Mouse (Mus musculus): ENCODE data around the gene Tk1.
"Not testable (repeated sequence)": the region's sequence is repeated elsewhere in the genome, so short reads cannot be mapped to it uniquely, and the experiment has no call there.

Gene Tk1

DNA sequence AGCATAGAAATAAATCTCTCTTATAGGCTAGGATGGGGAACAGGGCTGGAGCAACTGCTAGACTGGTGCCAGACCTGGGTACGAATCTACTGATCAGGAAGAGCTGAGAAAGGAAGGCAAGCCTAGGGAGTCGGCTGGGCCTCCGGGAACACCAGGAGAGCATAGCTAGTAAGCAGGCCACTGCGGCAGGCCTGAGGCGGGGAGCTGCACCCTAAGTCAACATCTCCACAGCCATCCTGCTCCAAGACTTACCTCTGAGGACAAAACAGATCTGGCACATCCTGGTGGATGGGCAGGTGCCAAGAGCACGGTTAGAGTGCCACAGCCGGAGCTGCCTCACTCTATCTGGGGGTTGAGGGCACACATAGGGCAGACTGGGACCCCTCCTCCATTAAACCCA is 5.7 kb downstream of the Tk1 start:
- no peak for DNase-seq

DNA sequence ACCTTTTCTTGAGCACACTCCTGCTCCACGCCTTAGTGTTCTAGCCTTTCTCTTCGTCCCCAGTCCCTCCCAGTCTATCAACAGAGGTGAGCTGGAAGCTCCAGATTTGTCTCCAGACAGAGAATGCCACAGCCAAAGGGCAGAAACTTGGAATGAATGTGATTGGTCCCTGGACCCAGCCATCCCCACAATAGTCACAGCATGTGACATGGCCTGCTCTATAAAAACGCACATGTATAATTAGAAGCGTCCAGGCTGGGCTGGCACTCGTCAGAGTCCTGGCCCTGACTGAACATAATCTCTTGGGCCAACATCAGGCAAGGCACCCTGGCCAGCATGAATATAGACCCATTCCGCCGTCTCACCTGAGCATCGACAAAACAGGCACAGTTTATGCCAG is 6.8 kb downstream of the Tk1 start:
- no peak for DNase-seq

DNA sequence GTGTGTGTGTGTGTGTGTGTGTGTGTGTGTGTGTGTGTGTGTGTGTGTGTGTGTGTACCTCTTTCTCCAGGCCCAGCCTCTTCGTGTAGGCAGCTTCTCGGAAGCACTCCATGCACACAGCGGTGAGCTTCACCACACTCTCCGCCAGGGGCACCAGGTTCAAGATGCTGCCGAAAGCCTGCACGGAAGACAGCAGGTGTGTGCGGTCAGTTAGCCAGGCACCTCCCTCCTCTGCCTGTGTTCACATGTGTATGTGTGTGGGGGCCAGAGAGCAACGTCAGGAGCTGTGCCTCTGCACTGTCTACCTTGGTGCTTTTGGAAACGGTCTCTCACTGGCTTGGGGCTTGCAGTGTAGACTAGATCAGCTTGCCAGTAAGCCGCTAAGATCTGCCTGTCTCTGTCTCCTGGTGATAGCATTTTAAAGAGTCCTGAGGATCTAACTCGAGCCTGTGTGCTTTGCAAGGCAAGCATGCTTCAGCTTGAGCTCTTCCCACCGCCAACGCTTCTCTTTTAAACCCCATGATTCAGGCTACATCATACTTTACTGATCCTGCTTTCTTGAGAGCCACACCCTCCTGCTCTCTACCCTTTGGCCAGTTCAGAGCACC is 9.4 kb downstream of the Tk1 start:
- DNase-seq: no peak

DNA sequence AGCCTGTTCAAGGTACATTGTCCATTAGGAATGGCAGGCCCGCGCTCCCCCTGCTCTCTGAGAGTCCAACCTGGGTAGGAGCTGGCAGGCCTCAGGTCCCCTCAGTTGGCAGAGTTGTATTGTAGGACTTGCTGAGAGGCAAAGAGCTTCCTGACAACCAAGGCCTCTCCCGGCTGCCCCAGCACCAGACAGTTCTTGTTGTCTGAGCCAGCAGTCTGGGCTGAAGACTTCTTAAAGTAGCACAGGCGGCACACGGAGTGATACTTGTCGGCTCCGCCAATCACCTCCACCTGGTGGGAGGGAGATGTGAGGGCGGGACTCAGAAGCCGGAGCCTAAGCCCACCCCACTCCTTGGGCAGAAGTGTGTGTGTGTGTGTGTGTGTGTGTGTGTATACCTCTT is 10.0 kb downstream of the Tk1 start:
- DNase-seq: not testable (repeated sequence)

DNA sequence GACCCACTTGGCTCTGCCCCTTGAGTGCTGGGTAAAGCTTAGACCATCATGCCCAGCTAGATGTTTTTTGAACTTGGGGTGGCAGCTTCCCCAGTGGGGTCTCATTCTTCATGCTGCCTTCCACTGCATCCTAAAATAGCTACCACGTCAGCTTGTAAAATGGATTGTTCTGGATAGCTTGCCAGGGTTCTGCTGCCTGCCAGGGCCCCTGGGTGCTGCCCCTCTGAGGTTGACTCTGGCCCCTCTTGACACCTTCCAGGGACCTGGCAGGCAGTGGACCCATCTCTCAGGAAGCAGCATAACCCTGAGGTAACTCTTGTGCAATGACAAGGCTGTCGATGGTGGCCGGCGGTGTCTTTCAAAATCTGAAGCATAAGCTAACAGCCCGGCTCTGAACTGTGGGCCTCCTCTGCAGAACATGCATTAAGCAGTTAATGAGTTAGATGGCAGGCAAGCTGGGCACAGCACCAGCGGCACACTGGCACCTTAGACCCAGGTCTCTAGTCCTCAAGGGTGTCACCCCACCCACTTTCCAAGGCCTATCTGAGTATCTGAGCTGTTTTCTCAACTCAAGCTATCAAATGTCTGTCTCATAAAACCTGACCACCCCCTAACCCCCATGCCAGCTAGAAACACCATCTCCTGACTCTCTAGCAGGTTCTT is 11.1 kb downstream of the Tk1 start:
- no peak for DNase-seq

DNA sequence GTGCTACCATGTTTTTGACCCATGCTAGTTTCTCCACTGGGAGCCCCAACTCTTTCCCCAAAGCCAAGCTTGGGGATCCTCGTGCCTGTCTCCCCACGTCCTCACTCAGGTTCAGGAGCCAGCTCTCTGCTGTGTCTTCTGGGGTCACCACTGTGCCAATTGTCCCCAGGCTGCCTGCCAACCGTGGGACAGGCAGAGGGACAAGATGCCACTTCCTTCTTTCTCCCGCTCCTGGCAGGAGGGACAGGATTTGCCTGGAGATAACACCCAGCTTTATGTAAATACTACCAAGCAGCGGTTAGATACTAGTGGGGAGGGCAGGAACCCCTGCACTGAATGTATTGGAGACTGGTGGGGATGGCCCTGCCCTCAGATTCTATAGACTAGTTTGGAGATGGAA is 12.0 kb downstream of the Tk1 start:
- DNase-seq: no peak

DNA sequence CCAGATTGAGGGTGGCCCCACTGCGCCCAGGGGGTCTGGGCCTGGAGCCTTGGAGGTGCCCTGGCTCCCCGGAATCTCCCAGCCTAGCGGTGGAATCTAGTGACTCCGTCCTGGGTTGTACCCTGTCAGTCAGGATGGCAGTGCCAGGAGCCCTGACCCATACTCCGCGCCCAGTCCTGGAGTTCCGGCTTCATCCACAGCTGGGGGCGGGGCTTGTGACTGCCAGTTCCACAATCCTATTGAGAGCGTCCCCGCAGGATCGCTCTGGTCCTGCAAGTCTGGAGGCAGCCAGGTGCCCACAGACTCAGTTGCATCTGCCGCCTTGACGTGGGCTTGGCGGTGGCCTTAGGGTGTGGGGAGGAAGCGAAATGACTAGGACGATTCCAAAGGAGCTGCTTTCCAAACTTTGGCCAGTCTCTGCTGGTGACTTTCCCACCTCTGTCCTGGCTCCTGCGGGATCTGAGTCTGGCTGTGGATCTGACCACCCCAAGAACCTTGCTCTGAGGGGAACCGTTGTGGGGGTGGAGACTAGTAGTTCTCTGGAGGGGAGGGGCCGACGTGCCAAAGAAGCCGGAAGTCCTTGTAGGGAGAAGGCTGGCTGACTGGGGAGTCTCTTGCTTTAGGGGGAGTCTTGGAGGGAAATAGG is 15.4 kb downstream of the Tk1 start:
- peak; percentile 43 to 49 for DNase-seq

DNA sequence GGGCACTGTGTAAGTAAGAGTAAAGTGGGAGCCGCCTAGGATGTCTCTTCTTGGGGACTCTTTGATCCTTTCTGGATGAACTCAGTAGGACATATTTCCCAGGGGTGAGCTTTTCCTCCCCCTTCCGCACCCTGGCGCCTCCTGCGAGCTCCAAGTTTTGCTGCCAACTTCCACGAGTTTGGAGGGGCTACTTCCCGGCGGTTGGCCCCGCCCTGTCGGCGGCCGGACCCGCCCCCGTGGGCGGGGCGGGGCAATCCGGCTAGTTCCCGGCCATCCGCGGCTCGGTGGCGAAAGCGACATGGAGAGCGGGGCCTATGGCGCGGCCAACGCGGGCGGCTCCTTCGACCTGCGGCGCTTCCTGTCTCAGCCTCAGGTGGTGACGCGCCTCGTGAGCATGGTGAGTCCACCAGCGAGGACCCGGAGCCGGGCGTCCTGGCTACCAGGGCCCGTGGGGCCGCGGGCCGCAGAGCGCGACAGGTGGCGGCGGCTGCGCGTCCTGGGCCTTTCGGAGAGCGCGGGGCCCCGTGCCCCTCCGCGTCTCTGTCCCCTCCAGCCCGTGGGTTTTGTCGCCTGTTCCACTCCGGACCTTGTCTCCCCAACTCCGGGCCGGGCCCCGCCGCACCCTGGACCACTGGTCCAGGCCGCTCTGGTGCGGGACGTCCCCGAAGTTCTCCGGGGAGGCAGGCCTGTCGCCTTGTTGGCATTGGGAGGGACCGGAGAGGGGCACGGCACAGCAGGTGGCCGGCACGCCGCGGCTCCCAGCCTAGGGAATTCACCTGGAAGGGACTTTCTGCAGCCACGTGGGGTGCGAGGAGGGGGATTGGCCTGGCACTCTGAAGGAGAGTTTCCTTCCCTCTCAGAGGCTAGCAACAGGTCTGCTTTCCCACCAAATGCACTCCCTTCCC is 16.2 kb downstream of the Tk1 start, which contains the start of the genes Gm20708 and Syngr2:
Gene Gm20708 (plus strand): TSS at position 262 of the 905 bp plus-strand sequence.
Gene Syngr2 (plus strand): TSS at position 262 of the 905 bp plus-strand sequence.
- peak in 1 of 2 experiments; percentile 31 for DNase-seq

DNA sequence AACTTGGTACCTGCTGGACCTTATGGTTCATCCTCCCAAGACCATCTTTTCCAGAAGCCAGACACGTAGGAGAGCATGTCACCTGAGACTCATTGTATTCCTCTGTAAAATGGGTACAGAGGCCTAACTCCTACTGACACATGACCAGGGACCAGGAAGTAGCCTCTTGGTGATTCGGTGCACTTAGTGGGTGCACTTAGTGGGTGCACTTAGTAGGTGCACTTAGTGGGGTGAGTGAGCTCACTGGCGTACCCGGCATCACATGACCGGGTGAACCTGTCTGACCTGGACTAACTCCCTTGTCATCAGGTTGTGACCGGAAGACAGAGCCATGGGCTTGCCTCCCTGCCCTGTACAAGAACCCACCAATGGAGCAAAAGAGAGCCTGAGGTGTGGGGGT is 19.1 kb downstream of the Tk1 start:
- no peak for DNase-seq

DNA sequence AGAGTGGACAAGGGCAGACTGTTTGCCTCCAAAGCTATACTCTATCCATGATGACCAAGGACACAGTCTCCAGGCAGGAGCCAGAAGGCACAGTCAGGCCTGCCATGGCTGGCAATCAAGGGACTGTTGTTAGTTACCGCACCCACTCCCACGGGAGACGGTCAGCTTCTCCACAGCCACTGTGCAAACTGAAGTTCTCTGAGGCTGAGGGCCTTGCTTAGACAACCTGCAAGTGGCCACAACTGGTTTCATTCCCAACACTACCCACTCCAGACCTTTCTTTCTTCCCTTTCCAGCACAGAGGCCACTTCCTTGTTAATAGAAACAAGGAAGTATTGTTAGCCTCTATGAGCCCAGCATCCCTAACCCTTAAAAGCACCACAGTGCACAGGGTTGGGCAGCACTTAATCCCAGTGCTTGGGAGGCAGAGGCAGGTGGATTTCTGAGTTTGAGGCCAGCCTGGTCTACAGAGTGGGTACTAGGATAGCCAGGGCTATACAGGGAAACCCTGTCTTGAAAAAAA is 22.7 kb downstream of the Tk1 start:
- DNase-seq: no peak

DNA sequence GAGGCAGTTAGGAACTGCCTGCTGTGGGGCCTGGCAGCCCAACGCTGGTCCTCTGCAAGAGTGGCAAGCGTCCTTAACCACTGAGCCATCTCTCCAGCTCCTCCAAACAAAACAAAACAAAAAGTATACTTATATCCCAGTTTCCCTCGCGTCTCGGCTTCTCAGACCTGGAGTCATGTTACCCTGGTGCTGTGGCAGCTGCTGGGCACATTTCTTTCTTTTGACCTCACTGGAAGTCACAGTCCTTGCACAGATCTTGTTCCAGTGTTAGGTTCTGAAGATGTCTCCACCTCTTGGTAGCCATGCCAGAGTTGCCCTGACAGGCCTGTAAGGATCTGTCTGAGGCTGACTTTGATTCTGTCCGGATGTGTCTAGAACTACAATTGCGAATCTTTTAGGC is 24.2 kb downstream of the Tk1 start:
- no peak for DNase-seq

DNA sequence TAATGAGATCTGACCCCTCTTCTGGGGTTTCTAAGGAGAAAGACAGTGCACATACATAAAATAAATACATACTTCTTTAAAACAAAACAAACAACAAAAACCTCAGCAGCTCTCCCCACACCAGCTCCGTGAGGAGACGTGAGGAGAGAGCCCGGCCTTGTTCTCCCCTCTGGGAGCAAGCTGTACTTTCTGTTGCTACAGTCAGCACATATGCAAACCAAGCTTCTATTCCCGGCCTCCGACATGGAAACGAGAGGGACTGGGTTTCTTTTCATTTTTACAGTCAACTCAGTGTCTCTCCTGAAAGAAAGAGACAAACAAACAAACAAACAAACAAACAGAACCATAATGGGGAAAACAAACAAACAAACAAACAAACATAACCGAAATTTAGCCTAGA is 25.9 kb downstream of the Tk1 start:
- DNase-seq: no peak

DNA sequence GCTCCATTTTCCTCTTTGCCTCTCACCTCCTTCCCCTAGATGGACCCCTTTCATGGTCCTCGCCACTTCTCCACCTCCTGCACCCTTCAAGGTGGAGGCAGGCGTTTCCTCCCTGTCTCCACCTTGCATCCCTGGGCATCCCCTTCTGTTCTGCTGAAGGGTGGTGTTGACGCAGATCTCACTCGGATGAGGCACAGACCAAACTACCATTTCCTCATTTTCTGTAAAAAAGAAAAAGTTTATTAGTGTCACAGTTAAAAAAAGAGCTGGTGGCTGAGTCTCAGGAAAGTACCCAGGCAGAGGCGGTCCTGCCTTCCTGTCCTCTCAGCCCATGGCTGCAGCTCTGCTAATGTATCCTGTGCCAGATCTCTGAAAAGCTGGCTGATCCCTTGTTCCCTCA is 26.7 kb downstream of the Tk1 start:
- no peak for DNase-seq

DNA sequence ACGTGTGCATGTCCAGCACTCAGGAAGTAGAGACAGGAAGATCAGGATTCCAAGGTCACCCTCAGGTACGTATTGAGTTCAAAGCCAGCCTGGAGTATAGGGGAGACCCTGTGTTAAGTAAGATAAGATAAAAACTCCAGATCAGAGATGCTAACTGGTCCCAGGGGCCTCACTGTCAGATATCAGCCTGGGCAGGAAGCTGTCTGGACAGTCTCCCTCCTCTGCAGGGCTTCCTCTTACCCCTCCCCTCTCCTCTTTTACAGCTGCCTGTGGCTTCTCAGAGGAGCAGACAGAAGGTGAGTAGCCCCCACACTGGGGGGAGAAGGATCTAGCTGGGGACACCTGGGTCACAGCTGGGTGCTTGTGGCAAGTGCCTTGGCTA is 27.7 kb downstream of the Tk1 start:
- no peak for DNase-seq

DNA sequence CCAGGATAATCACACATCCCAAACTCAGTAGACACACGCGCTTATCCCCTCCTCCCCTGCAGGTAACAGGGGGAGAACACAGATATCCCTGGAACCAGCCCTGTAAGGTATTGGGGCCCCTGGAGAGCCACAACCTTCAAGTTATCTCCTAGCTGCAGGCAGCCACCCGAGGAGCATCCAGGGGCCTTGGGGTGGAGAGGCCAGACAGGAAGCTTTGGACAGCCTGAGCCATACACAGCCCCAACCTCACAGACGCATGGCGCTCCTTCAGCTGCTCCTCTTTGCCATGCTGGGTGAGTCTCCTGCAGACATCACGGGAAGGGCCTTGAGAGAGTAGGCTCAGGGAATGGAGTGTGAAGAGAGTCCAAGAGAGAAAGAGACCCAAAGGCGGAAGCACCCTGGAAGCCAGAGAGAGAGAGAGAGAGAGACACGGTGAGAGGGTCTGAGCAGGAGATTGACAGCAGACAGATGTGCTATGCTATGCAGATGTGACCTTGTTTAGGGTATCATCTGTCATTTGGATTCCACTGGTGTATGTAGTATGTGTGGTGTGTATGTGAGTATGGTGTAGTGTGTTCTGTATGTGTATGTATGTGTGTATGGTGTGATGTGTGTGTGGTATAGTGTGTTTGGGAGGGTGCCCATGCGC is 28.3 kb downstream of the Tk1 start, which contains the start of gene 6030468B19Rik:
Gene 6030468B19Rik (plus strand): TSS at position 150 of the 649 bp plus-strand sequence.
- no peak for DNase-seq

DNA sequence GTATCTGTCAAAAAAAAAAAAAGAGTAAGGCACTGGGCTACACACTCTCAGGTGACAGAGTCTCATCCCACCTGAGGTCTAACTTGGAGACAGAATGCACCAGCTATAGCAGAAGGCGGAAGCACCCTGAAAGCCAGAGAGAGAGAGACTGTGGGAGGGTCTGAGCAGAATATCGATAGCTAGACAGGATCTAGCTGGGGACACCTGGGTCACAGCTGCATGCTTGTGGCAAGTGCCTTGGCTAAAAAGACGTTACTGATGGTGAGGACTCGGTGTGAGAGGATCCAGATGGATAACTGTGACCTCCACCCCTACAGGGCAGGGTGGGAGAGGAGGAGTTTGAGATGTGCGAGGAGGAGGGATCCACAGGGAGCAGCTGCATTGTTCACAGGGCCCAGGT is 28.9 kb downstream of the Tk1 start:
- DNase-seq: no peak

DNA sequence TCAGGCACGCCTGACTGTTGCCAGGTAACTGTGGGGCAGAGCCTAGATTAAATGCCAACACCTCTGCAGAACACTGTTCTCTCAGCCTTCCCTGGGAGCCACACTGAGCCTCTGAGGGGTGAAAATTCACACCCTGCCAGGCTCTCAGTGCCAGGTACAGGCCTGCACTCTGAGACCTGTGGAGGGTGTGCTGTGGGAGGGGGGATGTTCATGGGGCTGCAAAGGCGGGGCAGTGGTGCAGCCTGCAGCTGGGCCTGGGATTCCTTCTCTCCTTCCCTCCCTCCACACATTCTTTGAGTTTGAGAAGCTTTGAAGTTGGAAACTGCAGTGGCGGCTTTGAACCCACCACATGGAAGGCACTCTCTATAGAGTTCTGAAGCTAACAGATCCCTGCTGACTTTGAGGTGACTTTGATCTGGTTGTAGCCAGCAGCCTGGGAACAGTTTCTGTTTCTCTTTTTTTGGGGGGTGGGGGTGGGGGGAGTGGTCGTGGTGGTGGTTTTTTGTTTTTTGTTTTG is 31.8 kb downstream of the Tk1 start:
- no peak for DNase-seq

DNA sequence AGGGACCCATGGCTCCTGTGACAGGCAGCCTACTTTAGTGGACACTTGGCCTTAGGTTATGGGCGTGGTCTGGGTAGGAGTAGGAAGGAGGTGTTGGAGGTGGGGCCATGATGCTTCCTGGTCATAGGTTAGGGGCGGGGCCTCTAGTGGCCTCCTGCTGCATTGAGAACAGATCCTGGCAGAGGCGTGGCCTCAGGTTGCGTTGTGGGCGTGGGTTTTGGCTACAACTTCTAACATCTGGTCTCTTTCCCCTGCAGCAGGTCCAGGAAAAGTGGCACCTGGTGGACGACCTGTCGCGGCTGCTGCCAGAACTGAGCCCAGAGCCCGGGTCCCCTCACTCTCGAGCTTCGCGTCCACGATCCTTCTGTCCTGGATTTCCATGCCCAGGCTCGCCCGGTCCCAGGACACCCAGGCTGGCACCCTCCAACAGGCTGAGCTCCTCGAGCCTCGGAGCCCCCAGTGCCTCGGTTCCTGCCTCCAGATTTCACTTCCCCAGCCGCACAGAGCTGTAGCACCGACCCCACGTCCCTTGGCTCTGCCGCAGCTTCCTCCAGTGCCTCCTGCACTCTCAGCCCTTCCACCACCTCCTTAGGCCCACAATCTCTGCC is 33.5 kb downstream of the Tk1 start:
- DNase-seq: no peak

DNA sequence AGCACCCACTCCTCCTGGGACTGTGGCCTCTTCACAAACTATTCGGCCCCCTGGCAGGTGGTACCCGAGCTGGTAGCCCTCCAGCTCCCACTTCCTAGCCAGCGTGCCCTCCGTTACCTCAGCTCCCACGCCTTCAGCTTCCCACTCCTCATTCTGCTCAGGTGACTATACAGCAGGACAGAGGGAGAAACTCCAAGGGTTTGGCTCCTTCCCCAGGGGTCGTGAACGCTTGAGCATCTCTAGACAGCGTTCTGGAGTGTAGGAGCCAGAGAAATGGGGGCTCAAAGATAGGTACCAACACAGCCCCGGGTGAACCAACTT is 34.5 kb downstream of the Tk1 start:
- DNase-seq: no peak

DNA sequence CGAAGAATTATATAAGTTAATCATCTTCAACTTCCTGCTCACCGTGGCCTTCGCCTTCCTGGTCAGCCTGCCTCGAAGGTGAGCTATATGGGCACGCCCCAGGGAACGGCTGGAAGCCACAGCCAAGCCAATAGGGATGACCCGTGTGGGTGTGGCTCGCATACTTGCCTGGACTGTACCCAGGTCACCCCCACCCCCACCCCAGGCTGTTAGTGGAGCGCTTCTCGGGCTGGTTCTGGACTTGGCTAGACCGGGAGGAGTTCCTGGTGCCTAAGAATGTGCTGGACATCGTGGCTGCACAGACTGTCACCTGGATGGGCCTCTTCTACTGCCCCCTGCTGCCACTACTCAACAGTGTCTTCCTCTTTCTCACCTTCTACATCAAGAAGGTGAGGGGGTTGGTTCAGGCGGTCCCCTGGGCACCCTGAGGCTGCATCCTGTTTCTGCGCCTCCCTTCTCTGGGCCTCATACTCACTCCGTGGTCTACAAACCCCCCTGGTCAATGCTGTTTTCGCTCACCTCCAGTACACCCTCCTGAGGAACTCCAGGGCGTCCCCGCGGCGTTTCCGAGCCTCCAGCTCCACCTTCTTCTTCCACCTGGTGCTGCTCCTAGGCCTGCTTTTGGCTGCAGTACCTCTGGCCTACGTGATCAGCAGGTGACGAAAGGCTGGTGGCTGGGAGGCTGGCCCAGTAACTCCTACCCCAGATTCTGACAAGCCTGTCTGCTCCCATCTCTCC is 35.0 kb downstream of the Tk1 start:
- no peak for DNase-seq

DNA sequence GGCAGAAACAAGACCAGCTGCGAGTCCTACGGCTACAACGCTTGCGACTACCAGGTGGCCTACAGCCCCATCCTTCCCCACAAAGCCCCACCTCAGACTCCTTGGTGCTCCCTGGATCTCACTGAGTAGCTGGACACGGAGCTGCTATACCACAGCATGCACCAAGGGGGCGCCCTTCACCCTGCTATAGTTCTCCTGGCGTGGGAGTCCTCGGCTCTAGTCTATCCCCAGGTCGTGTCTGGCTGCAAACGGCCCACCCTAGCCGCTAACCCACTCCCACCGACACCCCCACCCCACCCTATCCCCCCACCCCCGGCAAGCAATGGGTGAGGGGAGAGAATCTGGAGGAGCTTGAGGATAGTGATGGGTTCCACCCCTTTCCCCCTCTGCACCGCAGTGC is 35.6 kb downstream of the Tk1 start:
- peak; percentile 47 to 54 for DNase-seq
